Mouse (Mus musculus) mouse trophoblast stem cell (cell line): ENCODE results near the gene Ms4a1.
"Not testable (repeated sequence)": the region's sequence is repeated elsewhere in the genome, so short reads cannot be mapped to it uniquely, and the experiment has no call there.

Source experiments
- in situ Hi-C, 2 experiments: fragments of 300-500 bp; cut with MseI, MboI; formaldehyde crosslinking; loops; 2 replicates in 1 of 2; 3 replicates in 1 of 2; pipeline ENCODE4 v1.15.1; 2025

The Ms4a1 gene

GRCm38 (mm10) chr19:11266052-11266845 lies at the start of gene Ms4a1:
TSS of gene Ms4a1 (minus strand) at chr19:11266241.
- in situ Hi-C loops = no loop called here

GRCm38 (mm10) chr19:11314354-11314753 lies 48.3 kb upstream of the Ms4a1 start, which contains the start of gene Ms4a14:
TSS of gene Ms4a14 (minus strand) at chr19:11314454.
- in situ Hi-C loops = no loop called here

GRCm38 (mm10) chr19:11308888-11309287 lies 42.8 kb upstream of the Ms4a1 start:
- in situ Hi-C loops = no loop called here

DNA sequence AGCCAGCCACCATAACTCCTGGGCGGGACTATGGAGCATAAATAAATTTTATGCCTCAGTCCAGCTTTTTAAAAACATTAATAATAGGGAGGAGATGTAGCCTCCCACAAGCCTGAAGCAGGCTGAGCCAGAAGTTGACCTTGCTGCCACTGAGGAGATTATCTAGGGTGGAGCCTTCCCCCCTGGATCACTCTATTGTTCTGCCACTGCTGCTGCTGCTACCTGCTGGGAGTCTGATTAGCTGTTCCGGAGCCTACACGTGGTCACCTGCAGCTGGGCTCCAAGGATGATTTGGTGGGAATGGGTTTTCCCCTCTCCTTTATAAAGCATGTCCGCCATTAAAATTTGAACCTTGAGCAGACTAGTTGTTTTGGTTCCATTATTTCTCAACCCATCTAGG lies 33.5 kb upstream of the Ms4a1 start:
- in situ Hi-C loops = not testable (repeated sequence)

GRCm38 (mm10) chr19:11298939-11299338 lies 32.9 kb upstream of the Ms4a1 start:
- in situ Hi-C loops = no loop called here

GRCm38 (mm10) chr19:11293616-11294015 lies 27.6 kb upstream of the Ms4a1 start:
- in situ Hi-C loops = not testable (repeated sequence)

- in situ Hi-C loops = no loop called here
These were observed 26.9 kb upstream of the Ms4a1 start for GRCm38 (mm10) chr19:11292990-11293389.

GRCm38 (mm10) chr19:11283773-11284172 lies 17.7 kb upstream of the Ms4a1 start, which contains the start of gene Ms4a5:
TSS of gene Ms4a5 (minus strand) at chr19:11283873.
- in situ Hi-C loops = no loop called here

DNA sequence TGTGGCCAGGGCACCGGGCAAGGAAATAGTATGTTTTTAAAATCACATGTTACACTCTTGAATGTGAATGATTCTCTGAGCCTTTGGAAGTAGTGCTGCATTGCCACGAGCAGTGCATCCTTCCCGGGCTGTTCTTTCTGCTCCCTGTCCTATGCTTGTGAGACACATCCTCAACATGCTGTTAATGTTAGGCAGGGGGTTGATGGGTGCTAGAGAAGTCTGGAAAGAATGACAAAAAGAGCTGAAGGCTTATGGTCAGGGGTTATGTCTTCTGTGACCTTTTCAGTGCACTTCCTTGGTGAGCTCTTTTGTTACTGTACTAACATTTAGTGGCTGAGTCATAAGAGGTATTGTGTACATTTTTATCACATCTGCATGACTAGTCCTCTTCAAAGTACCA lies 14.2 kb upstream of the Ms4a1 start:
- in situ Hi-C loops = no loop called here

- in situ Hi-C loops = loop anchor here in 1 of 2 experiments (5.0 kb wide), 1 partner anchor 41 kb away; no protein-coding TSS in a partner anchor
These were observed 10.4 kb upstream of the Ms4a1 start for GRCm38 (mm10) chr19:11276431-11276830.

- in situ Hi-C loops = no loop called here
These were observed 915 bp upstream of the Ms4a1 start for GRCm38 (mm10) chr19:11266956-11267355.

DNA sequence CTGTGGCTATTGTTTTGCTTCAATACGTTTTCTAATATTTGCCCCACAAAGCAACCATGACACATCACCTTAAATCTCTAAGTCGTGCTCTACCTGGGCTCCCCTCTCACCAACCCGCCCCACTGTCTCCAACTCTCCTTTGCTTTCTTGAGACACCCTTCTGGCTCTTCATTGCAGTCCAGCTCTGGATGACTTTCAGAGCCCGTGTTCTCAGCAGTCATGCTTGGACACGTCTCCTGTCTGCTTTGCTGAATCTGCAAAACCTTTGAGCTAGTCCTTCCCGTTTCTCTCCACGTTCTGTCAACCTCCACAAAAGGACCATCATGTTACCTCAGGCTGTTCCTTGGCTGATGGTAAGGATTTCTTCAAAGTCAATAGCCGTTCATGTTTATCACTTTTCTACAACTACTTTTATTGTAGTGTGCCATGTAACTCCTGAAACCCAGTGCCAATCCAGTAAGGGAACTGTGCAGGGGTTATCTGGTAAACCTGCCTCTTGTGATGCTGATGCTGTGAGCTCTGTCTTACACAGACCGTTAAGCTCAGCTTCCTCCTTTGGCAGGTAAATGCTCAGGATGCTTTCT lies 1.3 kb downstream of the Ms4a1 start:
- in situ Hi-C loops = no loop called here

- in situ Hi-C loops = no loop called here
These were observed 2.5 kb downstream of the Ms4a1 start for GRCm38 (mm10) chr19:11263549-11263948.

- in situ Hi-C loops = not testable (repeated sequence)
These were observed 3.1 kb downstream of the Ms4a1 start for GRCm38 (mm10) chr19:11262932-11263331.

DNA sequence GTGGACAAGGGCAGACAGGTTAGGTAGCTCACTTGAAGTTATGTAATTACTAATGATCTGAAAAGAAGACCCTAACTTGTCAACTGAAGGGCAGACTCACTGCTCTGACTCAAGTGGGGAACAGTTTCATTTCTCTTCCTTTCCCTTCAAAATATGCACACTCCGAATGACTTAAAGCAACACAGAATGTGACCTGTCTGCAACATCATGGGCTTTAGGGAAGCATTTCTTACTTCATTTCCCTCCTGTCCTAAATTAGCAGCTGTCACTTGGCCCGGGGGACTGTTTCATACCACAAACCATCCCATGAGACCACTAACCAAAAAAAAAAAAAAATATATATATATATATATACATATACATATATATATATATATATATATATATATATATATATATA lies 4.5 kb downstream of the Ms4a1 start:
- in situ Hi-C loops = no loop called here

- in situ Hi-C loops = no loop called here
These were observed 21.8 kb downstream of the Ms4a1 start for GRCm38 (mm10) chr19:11244230-11244629.

- in situ Hi-C loops = no loop called here
These were observed 23.5 kb downstream of the Ms4a1 start for GRCm38 (mm10) chr19:11242560-11242959.

DNA sequence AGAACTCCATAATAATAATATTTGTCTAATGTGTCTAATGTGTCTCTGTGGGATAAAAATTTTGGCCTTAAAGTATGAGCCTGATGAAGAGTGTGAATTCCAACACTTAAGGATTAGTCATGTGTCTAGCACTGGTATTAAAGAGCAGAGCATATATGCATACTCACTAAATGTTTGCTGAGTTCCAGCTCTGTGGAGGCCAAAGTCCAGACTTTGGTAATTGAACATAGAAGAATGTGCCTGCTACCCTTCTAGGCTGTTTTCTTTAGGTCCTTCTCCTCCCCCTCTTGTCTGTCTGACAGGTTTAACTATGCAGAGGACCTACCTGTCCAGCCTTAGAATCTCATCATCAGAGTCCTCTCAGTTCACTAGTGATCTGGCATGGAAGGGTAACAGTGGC lies 30.2 kb downstream of the Ms4a1 start:
- in situ Hi-C loops = no loop called here

- in situ Hi-C loops = no loop called here
These were observed 30.9 kb downstream of the Ms4a1 start for GRCm38 (mm10) chr19:11234921-11235735.

DNA sequence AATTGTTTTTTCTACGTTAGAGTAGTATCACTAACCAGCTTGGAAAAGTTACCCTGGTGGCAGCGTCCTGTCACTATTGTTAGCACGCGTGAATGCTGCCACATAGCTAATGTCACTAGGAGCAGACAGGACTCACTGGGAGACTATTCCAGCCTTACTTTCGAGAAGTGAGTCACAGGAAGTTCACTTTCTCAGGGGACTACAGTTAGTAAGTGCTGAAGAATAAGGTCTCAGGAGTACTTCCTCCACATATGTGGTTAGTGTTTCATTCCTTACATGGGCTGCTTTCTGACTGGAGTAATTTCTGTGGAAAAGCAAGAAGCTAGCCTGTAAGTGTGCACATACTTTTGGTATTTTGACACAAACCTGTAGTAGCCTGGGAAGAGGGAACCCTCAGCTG lies 31.8 kb downstream of the Ms4a1 start:
- in situ Hi-C loops = no loop called here

- in situ Hi-C loops = no loop called here
These were observed 33.7 kb downstream of the Ms4a1 start, which contains the start of gene Ms4a12 for GRCm38 (mm10) chr19:11232348-11232747. TSS of gene Ms4a12 (minus strand) at chr19:11232448.
